Mouse (Mus musculus) kidney, adult 2 months (tissue): ENCODE measurements around the gene Rhod. TPM values are rescaled to one million over a fixed set of nuclear protein-coding genes. Genes with fewer than 3 reads are reported as not detected.
"Not testable (repeated sequence)": the region's sequence is repeated elsewhere in the genome, so short reads cannot be mapped to it uniquely, and the experiment has no call there.

ENCODE experiments used
- DNase-seq: peaks from one replicate; pipeline ENCODE4 v3.0.0; 2021
- H3K27ac ChIP-seq: fragments of 200-500 bp; 2 replicates; pipeline ENCODE4 v1.5.1; 2012; ENCODE audit warnings: low read depth, low read length, control low read depth, inconsistent platforms; ENCODE audit not compliant: insufficient read depth
- H3K27me3 ChIP-seq: fragments of 200-500 bp; replicated peaks from 2 replicates; pipeline ENCODE4 v1.6.1; 2012; ENCODE audit warnings: mild to moderate bottlenecking, moderate library complexity, low read length, inconsistent platforms; ENCODE audit not compliant: control insufficient read depth, insufficient read depth
- H3K36me3 ChIP-seq: fragments of 200-500 bp; 2 replicates; pipeline ENCODE4 v1.6.1; 2012; ENCODE audit warnings: mild to moderate bottlenecking, moderate library complexity, low read length, inconsistent platforms; ENCODE audit not compliant: control insufficient read depth, insufficient read depth
- H3K4me1 ChIP-seq: fragments of 200-500 bp; 2 replicates; pipeline ENCODE4 v1.6.1; 2011; ENCODE audit warnings: low read length; ENCODE audit not compliant: control insufficient read depth, insufficient read depth
- H3K4me3 ChIP-seq: fragments of 200-500 bp; 2 replicates; pipeline ENCODE4 v1.5.1; 2011; ENCODE audit warnings: mild to moderate bottlenecking, low read depth, low read length, control low read depth; ENCODE audit not compliant: insufficient read depth
- CTCF ChIP-seq: fragments of 200-500 bp; conservative IDR thresholded peaks from 2 replicates; pipeline ENCODE4 v1.5.1; 2011; ENCODE audit warnings: low read depth, mild to moderate bottlenecking, control low read depth, low read length, moderate library complexity, mixed read lengths; ENCODE audit not compliant: insufficient read depth, insufficient read length
- POLR2A ChIP-seq: fragments of 200-500 bp; IDR thresholded peaks from one replicate; pipeline ENCODE4 v1.6.1; 2011; ENCODE audit warnings: low read depth, low read length, control low read depth
- WGBS: fragments of 180-500 bp; shearing (Covaris S2); methylation state at CpG from one replicate; pipeline ENCODE4 v1.1.7; 2018; 5-methylcytosine and 5-hydroxymethylcytosine counted together
- polyA plus RNA-seq: library from polyadenylated mRNA; depleted of rRNA; stranded (reverse); fragments of >200 nt; gene quantifications from 2 replicates; pipeline ENCODE4 v1.2.3, GENCODE M21; 2012; rRNA removed

Gene Rhod
- polyA plus RNA-seq, 1 experiment: 35.1 TPM

GRCm38 (mm10) chr19:4396081-4396997, 42.9 kb downstream of the Rhod start:
- TF ChIP-seq POLR2A (no peak), CTCF (no peak)
- WGBS: under 1% methylated on average over 77 of the region's 80 CpGs

GRCm38 (mm10) chr19:4387276-4387675, 52.0 kb downstream of the Rhod start:
- TF ChIP-seq POLR2A: no peak
- no peak for TF ChIP-seq CTCF

More at GRCm38 (mm10) chr19:4396081-4396997, 42.9 kb downstream of the Rhod start:
- Histone ChIP-seq H3K27me3 (no peaks in the 10 kb centered on the region), H3K4me3 (peak overlapping the region; percentile 84), H3K36me3 (peaks cover 2% of the 10 kb centered on the region; the same call in 1 of the 2 replicates), H3K27ac (peak overlapping the region; percentile 86), H3K4me1 (peaks cover 4% of the 10 kb centered on the region; the same call in 1 of the 2 replicates)
- peak; percentile 42 for DNase-seq

GRCm38 (mm10) chr19:4385026-4385425, 54.2 kb downstream of the Rhod start:
- H3K4me3 ChIP-seq: no peak overlapping the region
- 69% methylated on average over 4 of the region's 4 CpGs for WGBS
- H3K27ac ChIP-seq: no peak overlapping the region
- H3K27me3 ChIP-seq: no peaks in the 10 kb centered on the region
- no peaks in the 10 kb centered on the region; the same call in none of the 2 replicates for H3K36me3 ChIP-seq
- peaks cover 3% of the 10 kb centered on the region; the same call in 1 of the 2 replicates for H3K4me1 ChIP-seq
- TF ChIP-seq CTCF: no peak
- no peak for TF ChIP-seq POLR2A
- DNase-seq: no peak

More at GRCm38 (mm10) chr19:4387276-4387675, 52.0 kb downstream of the Rhod start:
- Histone ChIP-seq H3K27me3 (no peaks in the 10 kb centered on the region), H3K27ac (no peak overlapping the region), H3K4me1 (peaks cover 3% of the 10 kb centered on the region; the same call in 1 of the 2 replicates), H3K4me3 (no peak overlapping the region), H3K36me3 (no peaks in the 10 kb centered on the region; the same call in none of the 2 replicates)
- DNase-seq: no peak

GRCm38 (mm10) chr19:4384322-4384721, 54.9 kb downstream of the Rhod start:
- H3K4me3 ChIP-seq: no peak overlapping the region
- TF ChIP-seq POLR2A: no peak
- 0 out of 2 replicates have a peak, but pooled peaks have one; percentile 26 for TF ChIP-seq CTCF
- no peak overlapping the region for H3K27ac ChIP-seq
- WGBS: 21% methylated on average over 1 of the region's 1 CpGs
- no peak for DNase-seq
- H3K4me1 ChIP-seq: peaks cover 3% of the 10 kb centered on the region; the same call in 1 of the 2 replicates
- no peaks in the 10 kb centered on the region for H3K27me3 ChIP-seq
- no peaks in the 10 kb centered on the region; the same call in 1 of the 2 replicates for H3K36me3 ChIP-seq

- H3K27me3 ChIP-seq: no peaks in the 10 kb centered on the region
- H3K27ac ChIP-seq: no peak overlapping the region
- peaks cover 3% of the 10 kb centered on the region; the same call in 1 of the 2 replicates for H3K4me1 ChIP-seq
- H3K4me3 ChIP-seq: no peak overlapping the region
- TF ChIP-seq POLR2A (no peak), CTCF (no peak)
- peak; percentile 10 for DNase-seq
- H3K36me3 ChIP-seq: no peaks in the 10 kb centered on the region; the same call in 1 of the 2 replicates
Observed at GRCm38 (mm10) chr19:4383306-4383705, 55.9 kb downstream of the Rhod start.

GRCm38 (mm10) chr19:4382303-4382702, 56.9 kb downstream of the Rhod start:
- H3K27ac ChIP-seq, DNase-seq: not testable (repeated sequence)
- 43% methylated on average over 1 of the region's 1 CpGs for WGBS

More at GRCm38 (mm10) chr19:4382303-4382702, 56.9 kb downstream of the Rhod start:
- H3K27me3 ChIP-seq, H3K36me3 ChIP-seq, H3K4me1 ChIP-seq, H3K4me3 ChIP-seq: not testable (repeated sequence)

Other genes with a start within 250 kb of the Rhod start
- 2.3 and 9.1 TPM in 2 replicates for gene Tbc1d10c, start 248.1 kb downstream of the Rhod start, polyA plus RNA-seq
- gene Ppp1ca, start 247.4 kb downstream of the Rhod start, polyA plus RNA-seq: 484 and 509 TPM in 2 replicates
- 18.4 and 19.2 TPM in 2 replicates for gene Rad9a, start 237.8 kb downstream of the Rhod start, polyA plus RNA-seq
- 13.6 TPM in 2 replicates for gene Clcf1, start 225.2 kb downstream of the Rhod start, polyA plus RNA-seq
- gene AC109138.7, start 225.1 kb downstream of the Rhod start, polyA plus RNA-seq: 3.4 TPM in 1 of 2 replicates, not detected in the other
- 96.1 and 99.8 TPM in 2 replicates for gene Pold4, start 207.5 kb downstream of the Rhod start, polyA plus RNA-seq
- 39.0 and 61.4 TPM in 2 replicates for gene Ssh3, start 170.3 kb downstream of the Rhod start, polyA plus RNA-seq
- gene Ankrd13d, start 156.3 kb downstream of the Rhod start, polyA plus RNA-seq: 4.2 and 5.1 TPM in 2 replicates
- gene Grk2, start 133.2 kb downstream of the Rhod start, polyA plus RNA-seq: 56.7 and 60.3 TPM in 2 replicates
- 74.3 and 89.5 TPM in 2 replicates for gene Kdm2a, start 41.1 kb downstream of the Rhod start, polyA plus RNA-seq
- 4.6 and 9.8 TPM in 2 replicates for gene Syt12, start 38.0 kb upstream of the Rhod start, polyA plus RNA-seq
- gene 2010003K11Rik, start 59.2 kb upstream of the Rhod start, polyA plus RNA-seq: 2.8 TPM in 2 replicates
- 286 and 295 TPM in 2 replicates for gene Pcx, start 71.0 kb upstream of the Rhod start, polyA plus RNA-seq
- gene Lrfn4, start 176.2 kb upstream of the Rhod start, polyA plus RNA-seq: 6.1 and 8.7 TPM in 2 replicates
- gene Rce1, start 186.2 kb upstream of the Rhod start, polyA plus RNA-seq: 82.2 and 92.8 TPM in 2 replicates